29 mouse cellular contexts compared by ENCODE assay signal in genomic region chr13:98138786-98139185, GRCm38 (mm10).
DNase-seq lines count a peak whose midpoint lies in the region; ATAC-seq and TF ChIP-seq lines count a peak whose summit lies in the region.
"Had no signal": no experiment of that assay in that cellular context is flagged by ENCODE, and none has a peak within 500 bp of the region (broad histone marks: within the 10 kb centered on the region; RNA-seq: fewer than 3 reads in every experiment).

No protein-coding gene starts in this region.

- TF ChIP-seq CTCF in heart, adult 2 months (IDR thresholded peaks at IDR 0.05), result no peak

- H3K36me3 ChIP-seq in heart, adult 2 months (ENCODE audit: control insufficient read depth, insufficient read depth, low read length), result no peaks in the 10 kb centered on the region
- no peaks in the 10 kb centered on the region for H3K36me3 ChIP-seq in neural tube, embryonic 11.5 days (ENCODE audit: control insufficient read depth, insufficient read depth, low read length)
- no peaks in the 10 kb centered on the region for H3K36me3 ChIP-seq in neural tube, embryonic 15.5 days
- no peaks in the 10 kb centered on the region for H3K36me3 ChIP-seq in forebrain, embryonic 13.5 days (ENCODE audit: poor library complexity, severe bottlenecking)
- H3K36me3 ChIP-seq: embryonic facial prominence, embryonic 12.5 days; forebrain, embryonic 10.5 days; G1E; heart, embryonic 12.5 days; liver, embryonic 12.5 days; midbrain, embryonic 12.5 days had no signal

- intact Hi-C loops in heart, adult 2 months (cut with DNase I), result no loop called here

- no peak overlapping the region for H3K4me2 ChIP-seq in neural tube, embryonic 11.5 days (ENCODE audit: low read depth)
- no peak overlapping the region for H3K4me2 ChIP-seq in neural tube, embryonic 15.5 days
- no peak overlapping the region for H3K4me2 ChIP-seq in forebrain, embryonic 13.5 days
- H3K4me2 ChIP-seq: embryonic facial prominence, embryonic 12.5 days; heart, embryonic 12.5 days; liver, embryonic 12.5 days; midbrain, embryonic 12.5 days had no signal

- no peaks in the 10 kb centered on the region for H3K9me3 ChIP-seq in neural tube, embryonic 11.5 days (ENCODE audit: control insufficient read depth, low read length)
- H3K9me3 ChIP-seq in neural tube, embryonic 15.5 days (replicated peaks), result no peaks in the 10 kb centered on the region
- H3K9me3 ChIP-seq in forebrain, embryonic 13.5 days (replicated peaks), result no peaks in the 10 kb centered on the region
- H3K9me3 ChIP-seq: embryonic facial prominence, embryonic 12.5 days; forebrain, embryonic 10.5 days; G1E; heart, embryonic 12.5 days; liver, embryonic 12.5 days; megakaryocyte, embryonic 14.5 days; midbrain, embryonic 12.5 days had no signal

- no peaks in the 10 kb centered on the region for H3K79me2 ChIP-seq in heart, adult 2 months (replicated peaks; ENCODE audit: control insufficient read depth, insufficient read depth, low read length)

- no peak for TF ChIP-seq EP300 in heart, adult 2 months (IDR thresholded peaks at IDR 0.05; ENCODE audit: insufficient read depth, low read depth, low read length)

- H3K27ac ChIP-seq in heart, adult 2 months, result no peak overlapping the region
- H3K27ac ChIP-seq in neural tube, embryonic 11.5 days (ENCODE audit: low read depth, low read length), result no peak overlapping the region
- H3K27ac ChIP-seq in neural tube, embryonic 15.5 days (replicated peaks), result no peak overlapping the region
- no peak overlapping the region for H3K27ac ChIP-seq in forebrain, embryonic 13.5 days
- H3K27ac ChIP-seq: embryonic facial prominence, embryonic 12.5 days; forebrain, embryonic 10.5 days; liver, embryonic 12.5 days; midbrain, embryonic 12.5 days had no signal

- H3K4me1 ChIP-seq in heart, adult 2 months (ENCODE audit: control insufficient read depth, insufficient read depth, low read length), result peaks cover 4% of the 10 kb centered on the region
- H3K4me1 ChIP-seq in neural tube, embryonic 11.5 days (ENCODE audit: control insufficient read depth, insufficient read depth, low read length), result no peaks in the 10 kb centered on the region; the same call in 1 of the 2 replicates
- peaks cover 12% of the 10 kb centered on the region for H3K4me1 ChIP-seq in neural tube, embryonic 15.5 days
- no peaks in the 10 kb centered on the region for H3K4me1 ChIP-seq in forebrain, embryonic 13.5 days
- H3K4me1 ChIP-seq: liver, embryonic 12.5 days; midbrain, embryonic 12.5 days had no signal

- no peak for TF ChIP-seq POLR2A in heart, adult 2 months (IDR thresholded peaks at IDR 0.05; ENCODE audit: insufficient read depth, low read depth, low read length)

- no peak overlapping the region for H3K9ac ChIP-seq in heart, adult 2 months (ENCODE audit: low read depth, low read length)
- no peak overlapping the region for H3K9ac ChIP-seq in neural tube, embryonic 11.5 days (ENCODE audit: low read length)
- H3K9ac ChIP-seq in neural tube, embryonic 15.5 days (replicated peaks), result no peak overlapping the region
- H3K9ac ChIP-seq in forebrain, embryonic 13.5 days, result no peak overlapping the region
- H3K9ac ChIP-seq: embryonic facial prominence, embryonic 12.5 days; forebrain, postnatal 0 days; heart, embryonic 12.5 days; liver, embryonic 12.5 days; midbrain, embryonic 12.5 days had no signal

- 45% methylated on average over 4 of the region's 4 CpGs for WGBS in heart, adult 2 months
- WGBS in neural tube, embryonic 11.5 days, result 74% methylated on average over 4 of the region's 4 CpGs
- 70% methylated on average over 4 of the region's 4 CpGs for WGBS in neural tube, embryonic 15.5 days
- 73% methylated on average over 4 of the region's 4 CpGs for WGBS in forebrain, embryonic 13.5 days

- no peak for ATAC-seq in neural tube, embryonic 11.5 days (ENCODE audit: insufficient read depth, low FRiP score, low TSS enrichment)
- no peak for ATAC-seq in neural tube, embryonic 15.5 days (ENCODE audit: low FRiP score)
- no peak for ATAC-seq in forebrain, embryonic 13.5 days
- ATAC-seq: forebrain, postnatal 0 days; hindbrain, embryonic 16.5 days; liver, embryonic 12.5 days; lung, postnatal 0 days had no signal

- H3K27me3 ChIP-seq in heart, adult 2 months (ENCODE audit: control insufficient read depth, insufficient read depth, low read length), result no peaks in the 10 kb centered on the region
- no peaks in the 10 kb centered on the region for H3K27me3 ChIP-seq in neural tube, embryonic 11.5 days (ENCODE audit: control insufficient read depth, insufficient read depth, low read length)
- H3K27me3 ChIP-seq in neural tube, embryonic 15.5 days (replicated peaks), result no peaks in the 10 kb centered on the region
- no peaks in the 10 kb centered on the region for H3K27me3 ChIP-seq in forebrain, embryonic 13.5 days
- H3K27me3 ChIP-seq: embryonic facial prominence, embryonic 12.5 days; heart, embryonic 12.5 days; midbrain, embryonic 12.5 days had no signal

- no peak overlapping the region for H3K4me3 ChIP-seq in heart, adult 2 months
- H3K4me3 ChIP-seq in neural tube, embryonic 11.5 days (ENCODE audit: low read depth, low read length), result no peak overlapping the region
- H3K4me3 ChIP-seq in neural tube, embryonic 15.5 days (replicated peaks), result no peak overlapping the region
- H3K4me3 ChIP-seq in forebrain, embryonic 13.5 days, result no peak overlapping the region
- H3K4me3 ChIP-seq: embryonic facial prominence, embryonic 12.5 days; forebrain, embryonic 10.5 days; heart, embryonic 12.5 days; liver, embryonic 12.5 days; megakaryocyte, embryonic 14.5 days; midbrain, embryonic 12.5 days had no signal

- DNase-seq in heart, adult 11 months, result peak; percentile 65
- no peak for DNase-seq in heart, adult 2 months
- DNase-seq in neural tube, embryonic 11.5 days (ENCODE audit: low spot score), result peak; percentile 15
- DNase-seq in kidney, postnatal 14 days, result peak; percentile 51
- DNase-seq in urinary bladder, postnatal 4 days (ENCODE audit: low spot score in 2 of 2), result no peak
- DNase-seq: adrenal gland, postnatal 10 days; cerebellum, adult 11 months; cerebellum, adult 9-10 months; embryo, embryonic 11 days; forebrain, postnatal 0 days; gastrocnemius, postnatal 10 days; heart, postnatal 10 days; layer of hippocampus, postnatal 36 days; left cerebral cortex, postnatal 4 days; lung, adult 18-20 months; retina, postnatal 1 day; right cerebral cortex, postnatal 14 days; thymus, postnatal 4 days had no signal

Comparison
In these comparisons a context has a peak if more than half of its experiments do, and no peak if none do; other contexts are left out.
1. DNase-seq: peak in heart, adult 11 months (single experiment), neural tube, embryonic 11.5 days (single experiment) and kidney, postnatal 14 days (single experiment); none in heart, adult 2 months (0 of 2) and urinary bladder, postnatal 4 days (0 of 2).